Mouse (Mus musculus) intestine, postnatal 0 days (tissue): ENCODE measurements around the gene Piwil4. TPM values are rescaled to one million over a fixed set of nuclear protein-coding genes. Genes with fewer than 3 reads are reported as not detected.
A peak's percentile ranks its signal among the peaks of the same experiment; 100 is the strongest.

Experiments used
- ATAC-seq: fragments of 200-750 bp; cut with Nextera tagmentation; 2 replicates; pipeline ENCODE4 v1.8.0; 2017; ENCODE audit warnings: mild to moderate bottlenecking, moderate TSS enrichment, moderate library complexity
- H3K27ac ChIP-seq: fragments of 300-500 bp; sonication (generic); 2 replicates; pipeline ENCODE4 v1.5.1; 2014; ENCODE audit warnings: mild to moderate bottlenecking, low read depth, low read length, moderate library complexity
- H3K27me3 ChIP-seq: fragments of 300-500 bp; sonication (generic); replicated peaks from 2 replicates; pipeline ENCODE4 v1.6.1; 2014; ENCODE audit warnings: low read length, mixed read lengths; ENCODE audit not compliant: control insufficient read depth, insufficient read depth
- H3K36me3 ChIP-seq: fragments of 300-500 bp; sonication (generic); 2 replicates; pipeline ENCODE4 v1.6.1; 2014; ENCODE audit warnings: mild to moderate bottlenecking, moderate library complexity; ENCODE audit not compliant: control insufficient read depth, insufficient read depth
- H3K4me1 ChIP-seq: fragments of 300-500 bp; sonication (generic); replicated peaks from 2 replicates; pipeline ENCODE4 v1.6.1; 2014; ENCODE audit warnings: antibody characterized with exemption, low read length, mixed read lengths; ENCODE audit not compliant: control insufficient read depth, insufficient read depth
- H3K4me2 ChIP-seq: fragments of 300-500 bp; sonication (generic); replicated peaks from 2 replicates; pipeline ENCODE4 v1.6.1; 2014; ENCODE audit warnings: low read depth, mild to moderate bottlenecking, moderate library complexity
- H3K4me3 ChIP-seq: fragments of 300-500 bp; sonication (generic); 2 replicates; pipeline ENCODE4 v1.5.1; 2014; ENCODE audit warnings: low read depth, low read length
- H3K9ac ChIP-seq: fragments of 300-500 bp; sonication (generic); 2 replicates; pipeline ENCODE4 v1.6.1; 2014; ENCODE audit warnings: mild to moderate bottlenecking, low read depth, low read length
- H3K9me3 ChIP-seq: fragments of 300-500 bp; sonication (generic); 2 replicates; pipeline ENCODE4 v1.6.1; 2016; ENCODE audit warnings: mixed run types; ENCODE audit not compliant: control insufficient read depth
- CTCF ChIP-seq: sonication (generic); IDR thresholded peaks from 2 replicates; pipeline ENCODE4 v1.5.1; 2016; ENCODE audit warnings: low read depth, mild to moderate bottlenecking, control low read depth, antibody characterized with exemption, moderate library complexity
- WGBS: fragments of 180-500 bp; shearing (Covaris S2); extraction: QIAGEN DNeasy Blood & Tissue Kit; methylation state at CpG from one replicate; pipeline ENCODE4 v1.1.7; 2014; 5-methylcytosine and 5-hydroxymethylcytosine counted together
- polyA plus RNA-seq: library from polyadenylated mRNA; unstranded; fragments of >200 nt; fragmentation: Nextera tagmentation; extraction: Ambion mirVana; gene quantifications from 2 replicates; pipeline ENCODE4 v1.2.1, GENCODE M21; 2015

The Piwil4 gene
- polyA plus RNA-seq, 1 experiment from 2014 or later, result 0.17 TPM

GRCm38 (mm10) chr9:14772074-14772473 lies 31.5 kb upstream of the Piwil4 start:
- Histone ChIP-seq H3K9ac (no peak overlapping the region), H3K4me2 (no peak overlapping the region), H3K36me3 (no peaks in the 10 kb centered on the region), H3K9me3 (no peaks in the 10 kb centered on the region), H3K27me3 (0 out of 2 replicates have a peak, but pooled peaks cover 4% of the 10 kb centered on the region), H3K4me1 (no peaks in the 10 kb centered on the region), H3K27ac (no peak overlapping the region), H3K4me3 (no peak overlapping the region)
- no peak for TF ChIP-seq CTCF
- 82% methylated on average over 2 of the region's 2 CpGs for WGBS
- ATAC-seq, result no peak

- ATAC-seq, result no peak
- H3K9ac ChIP-seq, result no peak within 1 kb of the TSS
- no peak within 1 kb of the TSS for H3K4me2 ChIP-seq
- no peaks in the 10 kb centered on the region for H3K4me1 ChIP-seq
- H3K4me3 ChIP-seq, result no peak within 1 kb of the TSS
- H3K27me3 ChIP-seq, result 0 out of 2 replicates have a peak, but pooled peaks cover 4% of the 10 kb centered on the region
- H3K36me3 ChIP-seq, result no peaks in the 10 kb centered on the region
- WGBS, result 27% methylated on average over 23 of the region's 23 CpGs
- H3K9me3 ChIP-seq, result no peaks in the 10 kb centered on the region
- TF ChIP-seq CTCF, result no peak
- no peak within 1 kb of the TSS for H3K27ac ChIP-seq
Measured at GRCm38 (mm10) chr9:14770803-14771471, 30.4 kb upstream of the Piwil4 start, which contains the start of gene 1700012B09Rik. 1700012B09Rik (minus strand) TSS chr9:14771030.

GRCm38 (mm10) chr9:14769811-14770210 lies 29.3 kb upstream of the Piwil4 start:
- no peak overlapping the region for H3K4me3 ChIP-seq
- no peaks in the 10 kb centered on the region for H3K36me3 ChIP-seq
- H3K4me2 ChIP-seq, result no peak overlapping the region
- H3K27ac ChIP-seq, result no peak overlapping the region
- H3K9me3 ChIP-seq, result no peaks in the 10 kb centered on the region
- no peak for ATAC-seq
- no peak overlapping the region for H3K9ac ChIP-seq
- no peak for TF ChIP-seq CTCF
- 0 out of 2 replicates have a peak, but pooled peaks cover 4% of the 10 kb centered on the region for H3K27me3 ChIP-seq
- 60% methylated on average over 6 of the region's 6 CpGs for WGBS
- no peaks in the 10 kb centered on the region for H3K4me1 ChIP-seq

- Histone ChIP-seq H3K4me1 (no peaks in the 10 kb centered on the region), H3K9ac (no peak overlapping the region), H3K27ac (no peak overlapping the region), H3K4me2 (no peak overlapping the region), H3K36me3 (no peaks in the 10 kb centered on the region), H3K27me3 (no peaks in the 10 kb centered on the region), H3K4me3 (no peak overlapping the region), H3K9me3 (no peaks in the 10 kb centered on the region)
- 23% methylated on average over 7 of the region's 7 CpGs for WGBS
- no peak for ATAC-seq
- peak; percentile 79 for TF ChIP-seq CTCF
Measured at GRCm38 (mm10) chr9:14764765-14765164, 24.2 kb upstream of the Piwil4 start.

GRCm38 (mm10) chr9:14759261-14759660 lies 18.7 kb upstream of the Piwil4 start:
- no peak overlapping the region for H3K4me2 ChIP-seq
- no peak overlapping the region for H3K27ac ChIP-seq
- no peak for ATAC-seq
- H3K9ac ChIP-seq, result no peak overlapping the region
- H3K36me3 ChIP-seq, result no peaks in the 10 kb centered on the region
- no peaks in the 10 kb centered on the region for H3K4me1 ChIP-seq
- H3K4me3 ChIP-seq, result no peak overlapping the region
- TF ChIP-seq CTCF, result no peak
- no peaks in the 10 kb centered on the region for H3K27me3 ChIP-seq
- H3K9me3 ChIP-seq, result no peaks in the 10 kb centered on the region

GRCm38 (mm10) chr9:14758590-14758989 lies 18.1 kb upstream of the Piwil4 start:
- Histone ChIP-seq H3K4me1 (no peaks in the 10 kb centered on the region), H3K9me3 (no peaks in the 10 kb centered on the region), H3K27ac (no peak overlapping the region), H3K4me3 (no peak overlapping the region), H3K4me2 (no peak overlapping the region), H3K27me3 (no peaks in the 10 kb centered on the region), H3K9ac (no peak overlapping the region), H3K36me3 (no peaks in the 10 kb centered on the region)
- ATAC-seq, result no peak
- TF ChIP-seq CTCF, result no peak
- 58% methylated on average over 7 of the region's 7 CpGs for WGBS
